Mouse (Mus musculus) hindbrain, embryonic 10.5 days (tissue): ENCODE measurements around the gene Ntng1. TPM values are rescaled to one million over a fixed set of nuclear protein-coding genes. Genes with fewer than 3 reads are reported as not detected.

ENCODE experiments used
- DNase-seq: peaks from one replicate; pipeline ENCODE4 v3.0.0-alpha.2; 2017; ENCODE audit warnings: low spot score
- H3K27ac ChIP-seq: fragments of 300-500 bp; sonication (generic); 2 replicates; pipeline ENCODE4 v1.5.1; 2016; ENCODE audit warnings: mild to moderate bottlenecking, moderate library complexity
- H3K27me3 ChIP-seq: fragments of 300-500 bp; sonication (generic); 2 replicates; pipeline ENCODE4 v1.6.1; 2016; ENCODE audit warnings: mild to moderate bottlenecking; ENCODE audit not compliant: poor library complexity, insufficient read depth, severe bottlenecking
- H3K36me3 ChIP-seq: fragments of 300-500 bp; sonication (generic); 2 replicates; pipeline ENCODE4 v1.6.1; 2016; ENCODE audit warnings: mild to moderate bottlenecking, moderate library complexity
- H3K4me1 ChIP-seq: fragments of 300-500 bp; sonication (generic); replicated peaks from 2 replicates; pipeline ENCODE4 v1.6.1; 2016; ENCODE audit warnings: mild to moderate bottlenecking
- H3K4me3 ChIP-seq: fragments of 300-500 bp; sonication (generic); 2 replicates; pipeline ENCODE4 v1.5.1; 2016; ENCODE audit warnings: mild to moderate bottlenecking, moderate library complexity
- H3K9me3 ChIP-seq: fragments of 300-500 bp; sonication (generic); 2 replicates; pipeline ENCODE4 v1.6.1; 2016; ENCODE audit warnings: mild to moderate bottlenecking, moderate library complexity
- WGBS: fragments of 180-500 bp; shearing (Covaris S2); methylation state at CpG from one replicate; pipeline ENCODE4 v1.1.7; 2016; 5-methylcytosine and 5-hydroxymethylcytosine counted together
- polyA plus RNA-seq: library from polyadenylated mRNA; unstranded; fragments of >200 nt; fragmentation: Nextera tagmentation; extraction: Ambion mirVana; gene quantifications from 2 replicates; pipeline ENCODE4 v1.2.1, GENCODE M21; 2016

Ntng1 gene
- polyA plus RNA-seq, 1 experiment from 2014 or later, result 5.3 TPM

DNA sequence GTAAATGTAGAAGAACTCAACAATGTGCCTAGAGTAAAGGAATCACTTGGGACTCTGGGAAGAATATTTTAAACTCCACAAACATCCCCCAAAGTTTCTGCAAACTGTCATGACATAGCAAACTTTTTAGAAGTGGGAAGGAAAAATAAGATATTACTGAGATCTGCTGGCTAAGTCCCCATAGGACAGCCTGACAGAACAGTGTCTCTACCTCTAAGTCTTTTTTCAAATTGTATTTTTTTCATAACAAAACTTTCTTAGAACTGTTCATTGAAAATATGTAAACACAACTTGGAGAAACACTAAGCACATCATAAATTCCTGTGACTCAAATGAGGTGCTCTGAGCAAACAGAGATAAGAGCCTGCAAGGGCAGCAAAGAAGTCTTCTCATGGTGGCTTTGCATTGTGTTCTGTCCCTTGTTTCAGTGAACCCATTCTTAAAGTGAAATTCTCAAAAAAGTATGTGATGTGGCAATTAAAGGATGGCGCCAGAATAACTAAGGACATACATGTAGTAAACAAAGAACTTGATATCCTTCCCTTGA lies 100.1 kb downstream of the Ntng1 start:
- DNase-seq, result no peak
- Histone ChIP-seq H3K4me3 (no peak overlapping the region), H3K4me1 (no peaks in the 10 kb centered on the region), H3K36me3 (no peaks in the 10 kb centered on the region), H3K27me3 (no peaks in the 10 kb centered on the region), H3K9me3 (no peaks in the 10 kb centered on the region), H3K27ac (no peak overlapping the region)
- 87% methylated on average over 1 of the region's 1 CpGs for WGBS

GRCm38 (mm10) chr3:110022783-110023599 lies 120.8 kb downstream of the Ntng1 start:
- DNase-seq, result peak; percentile 14
- Histone ChIP-seq H3K27ac (peak overlapping the region; percentile 5; the same call in 1 of the 2 replicates), H3K27me3 (no peaks in the 10 kb centered on the region), H3K9me3 (no peaks in the 10 kb centered on the region), H3K4me3 (no peak overlapping the region), H3K36me3 (no peaks in the 10 kb centered on the region), H3K4me1 (peaks cover 12% of the 10 kb centered on the region)
- WGBS, result 51% methylated on average over 18 of the region's 18 CpGs

DNA sequence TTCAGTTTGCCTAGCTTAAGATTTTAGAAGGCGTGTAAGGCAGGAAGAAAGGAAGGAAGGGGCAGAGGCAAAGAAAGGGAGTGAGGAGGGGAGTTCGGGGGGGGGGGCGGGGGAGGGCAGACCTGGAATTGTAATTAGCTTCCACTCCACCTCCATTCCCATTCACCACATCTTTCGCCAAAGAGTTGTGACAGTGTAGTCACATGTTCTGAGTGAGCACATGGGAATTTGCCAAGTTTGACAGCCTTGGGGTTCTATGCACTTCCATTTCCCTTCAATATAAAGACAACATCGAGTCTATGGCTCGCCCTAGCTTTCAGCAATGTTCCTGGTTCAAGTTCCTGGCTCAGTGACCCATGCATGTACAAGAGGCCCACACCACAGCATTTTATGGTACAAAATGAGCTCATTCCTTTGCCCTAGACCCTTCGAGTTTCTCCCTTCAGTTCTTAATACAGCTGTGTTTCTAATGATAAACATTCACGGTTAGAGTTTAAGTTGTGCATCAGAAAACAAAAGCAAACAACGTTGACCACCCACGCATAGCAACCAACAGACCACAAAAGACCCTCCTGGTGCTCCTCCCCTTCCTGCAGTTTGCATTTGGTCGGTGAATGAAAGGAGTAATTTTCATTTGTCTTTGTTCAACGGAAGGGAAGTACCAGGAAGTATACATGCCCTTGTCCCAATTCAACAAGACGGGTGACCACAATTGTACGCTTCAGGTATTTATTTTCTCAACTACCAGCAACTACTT lies 132.8 kb downstream of the Ntng1 start:
- no peak overlapping the region for H3K4me3 ChIP-seq
- no peaks in the 10 kb centered on the region for H3K36me3 ChIP-seq
- no peak for DNase-seq
- no peaks in the 10 kb centered on the region for H3K27me3 ChIP-seq
- no peak overlapping the region for H3K27ac ChIP-seq
- no peaks in the 10 kb centered on the region for H3K4me1 ChIP-seq
- H3K9me3 ChIP-seq, result no peaks in the 10 kb centered on the region
- whole genome bisulfite sequencing, result 79% methylated on average over 14 of the region's 14 CpGs

DNA sequence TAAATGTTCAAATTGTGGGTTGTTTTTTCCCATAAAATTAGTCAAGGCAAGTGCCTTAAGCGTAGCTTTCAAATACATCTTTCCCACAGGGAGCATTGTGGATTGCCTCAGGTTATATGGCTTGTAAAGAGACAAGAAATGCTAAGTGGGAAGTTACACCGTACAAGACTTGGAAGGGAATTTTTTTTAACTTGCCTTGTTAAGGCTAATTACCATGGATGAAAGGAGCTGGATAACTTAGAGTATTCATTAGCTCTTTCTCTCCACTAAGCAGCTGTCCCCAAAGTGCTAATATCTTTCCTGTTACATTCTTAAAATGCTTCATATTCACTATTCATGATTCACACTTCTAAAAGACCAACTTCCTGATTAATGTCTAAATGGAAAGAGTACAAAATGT lies 133.4 kb downstream of the Ntng1 start:
- Histone ChIP-seq H3K36me3 (no peaks in the 10 kb centered on the region), H3K4me3 (no peak overlapping the region), H3K4me1 (no peaks in the 10 kb centered on the region), H3K27me3 (no peaks in the 10 kb centered on the region), H3K9me3 (no peaks in the 10 kb centered on the region), H3K27ac (no peak overlapping the region)
- DNase-seq, result no peak
- 68% methylated on average over 2 of the region's 2 CpGs for WGBS

DNA sequence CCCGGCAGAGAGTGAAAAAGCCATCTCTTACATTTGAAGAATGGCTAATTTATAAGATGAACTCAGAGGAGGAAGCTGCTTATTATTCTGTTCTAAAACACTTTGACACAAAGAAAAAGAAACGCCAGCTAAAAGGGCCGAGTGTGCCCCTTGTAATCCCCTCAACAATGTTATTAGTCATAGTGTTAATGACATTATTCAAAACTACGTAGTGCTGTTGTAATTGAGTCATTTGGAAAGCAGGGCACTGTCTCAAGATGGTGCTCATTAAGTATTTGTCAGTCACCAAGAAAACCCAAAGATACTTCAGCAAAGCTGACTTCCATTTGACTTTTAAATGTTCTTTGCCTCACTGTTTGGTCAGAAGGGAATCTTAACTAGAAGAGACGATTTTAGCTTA lies 143.5 kb downstream of the Ntng1 start:
- DNase-seq, result no peak
- H3K9me3 ChIP-seq, result no peaks in the 10 kb centered on the region
- H3K4me3 ChIP-seq, result no peak overlapping the region
- no peaks in the 10 kb centered on the region for H3K27me3 ChIP-seq
- no peaks in the 10 kb centered on the region for H3K36me3 ChIP-seq
- peaks cover 17% of the 10 kb centered on the region for H3K4me1 ChIP-seq
- 52% methylated on average over 5 of the region's 5 CpGs for whole genome bisulfite sequencing
- no peak overlapping the region for H3K27ac ChIP-seq

DNA sequence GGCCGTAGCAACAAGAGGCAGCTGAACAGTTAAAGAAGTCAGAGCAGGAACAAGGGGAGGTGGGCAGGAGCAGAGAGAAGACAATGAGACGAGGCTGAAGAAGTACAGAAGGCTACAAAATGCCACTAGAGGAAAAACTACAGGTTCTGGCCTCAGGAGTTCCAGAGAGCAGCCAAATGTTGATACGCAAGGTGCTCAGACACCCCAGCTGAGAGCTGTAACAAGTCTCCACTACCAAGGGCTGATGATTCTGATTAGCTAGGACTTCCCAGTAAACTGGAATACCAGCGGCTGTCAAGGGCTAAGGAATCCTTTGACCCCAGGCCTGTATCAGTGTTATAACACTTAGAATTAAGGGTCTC lies 148.2 kb downstream of the Ntng1 start:
- H3K4me1 ChIP-seq, result peaks cover 22% of the 10 kb centered on the region
- H3K27me3 ChIP-seq, result no peaks in the 10 kb centered on the region
- no peaks in the 10 kb centered on the region for H3K9me3 ChIP-seq
- 51% methylated on average over 4 of the region's 4 CpGs for WGBS
- DNase-seq, result no peak
- no peaks in the 10 kb centered on the region for H3K36me3 ChIP-seq
- H3K27ac ChIP-seq, result peak overlapping the region; percentile 63
- no peak overlapping the region for H3K4me3 ChIP-seq

DNA sequence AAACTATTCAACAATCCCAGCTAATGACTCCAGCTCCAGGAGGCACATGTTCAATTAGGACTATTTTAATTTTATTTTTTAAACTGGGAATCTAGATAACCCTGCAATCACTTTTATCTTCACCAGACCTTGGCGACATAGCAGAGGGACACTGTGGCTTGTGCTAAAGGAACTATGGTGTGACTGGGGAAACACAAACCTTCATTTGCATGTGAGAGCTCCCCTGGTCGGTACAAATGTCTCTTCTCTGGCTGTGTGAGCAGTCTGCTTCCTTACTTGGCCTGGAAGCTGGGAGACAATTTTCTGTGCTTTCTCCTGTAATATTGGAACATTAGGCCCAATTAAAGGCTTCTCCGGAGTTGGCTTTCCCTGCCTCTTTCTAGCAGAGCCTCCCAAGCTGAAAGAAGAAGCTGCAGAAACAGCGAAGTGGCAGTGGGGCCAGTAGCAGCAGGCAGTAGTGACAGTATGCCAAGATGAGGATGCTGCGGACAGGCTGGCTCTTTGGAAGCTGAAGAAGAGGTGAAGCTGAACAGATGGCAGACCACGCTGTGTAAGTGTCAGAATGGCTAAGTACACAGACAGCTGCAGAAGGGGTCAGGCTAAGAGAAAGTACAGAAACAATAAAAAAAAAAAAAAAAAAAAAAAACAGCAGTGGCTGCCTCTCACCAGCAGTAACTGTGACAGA lies 148.7 kb downstream of the Ntng1 start:
- Histone ChIP-seq H3K9me3 (no peaks in the 10 kb centered on the region), H3K27ac (peak overlapping the region; percentile 79), H3K36me3 (no peaks in the 10 kb centered on the region), H3K27me3 (no peaks in the 10 kb centered on the region), H3K4me3 (no peak overlapping the region), H3K4me1 (peaks cover 17% of the 10 kb centered on the region)
- DNase-seq, result peak; percentile 37
- 28% methylated on average over 6 of the region's 6 CpGs for WGBS

- Histone ChIP-seq H3K4me1 (no peaks in the 10 kb centered on the region), H3K4me3 (no peak overlapping the region), H3K27ac (no peak overlapping the region), H3K27me3 (no peaks in the 10 kb centered on the region), H3K9me3 (no peaks in the 10 kb centered on the region), H3K36me3 (no peaks in the 10 kb centered on the region)
- DNase-seq, result no peak
- WGBS, result 74% methylated on average over 2 of the region's 2 CpGs
Measured at GRCm38 (mm10) chr3:109984086-109984485, 159.7 kb downstream of the Ntng1 start.

DNA sequence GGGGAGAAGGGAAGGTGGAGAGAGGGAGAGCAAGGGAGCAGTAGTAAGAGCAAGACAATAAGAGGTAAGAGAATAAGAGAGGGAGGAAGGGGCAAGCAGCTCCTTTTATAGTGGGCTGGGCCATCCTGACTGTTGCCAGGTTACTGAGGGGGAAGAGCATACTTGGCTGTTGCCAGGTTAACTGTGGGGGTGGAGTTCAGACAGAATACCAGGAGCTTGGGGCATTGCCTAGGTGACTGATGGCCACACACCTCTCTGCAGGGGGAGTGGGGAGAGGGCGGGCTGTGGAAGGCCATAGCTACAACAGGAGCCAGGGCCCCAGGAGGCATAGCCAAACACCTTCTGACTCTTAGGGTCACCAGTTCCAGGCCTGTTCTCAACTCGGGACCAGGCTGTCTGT lies 166.2 kb downstream of the Ntng1 start:
- 47% methylated on average over 2 of the region's 2 CpGs for WGBS
- Histone ChIP-seq H3K4me3 (no peak overlapping the region), H3K4me1 (peaks cover 12% of the 10 kb centered on the region), H3K9me3 (no peaks in the 10 kb centered on the region), H3K27me3 (no peaks in the 10 kb centered on the region), H3K27ac (peak overlapping the region; percentile 31; the same call in 1 of the 2 replicates), H3K36me3 (no peaks in the 10 kb centered on the region)
- peak; percentile 18 for DNase-seq

DNA sequence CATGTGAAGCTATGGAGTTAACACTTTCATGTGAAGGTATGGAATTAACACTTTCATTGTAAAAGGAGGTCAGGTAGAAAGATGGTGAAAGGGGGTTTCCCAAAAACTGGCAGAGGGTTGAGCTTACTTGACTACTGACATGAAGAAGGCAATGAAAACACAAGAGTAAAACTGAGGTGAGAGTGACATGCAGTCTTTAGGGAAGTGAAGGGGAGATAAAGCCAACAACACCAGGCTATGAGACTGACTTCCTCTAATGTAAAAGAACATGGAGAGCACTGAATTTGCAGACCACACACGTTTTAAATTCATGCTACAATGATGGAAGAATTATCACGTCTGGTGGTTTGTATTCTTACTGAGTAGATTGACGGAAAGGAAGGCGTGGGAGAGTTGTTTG lies 168.7 kb downstream of the Ntng1 start:
- Histone ChIP-seq H3K4me3 (no peak overlapping the region), H3K27ac (no peak overlapping the region), H3K27me3 (no peaks in the 10 kb centered on the region), H3K9me3 (no peaks in the 10 kb centered on the region), H3K36me3 (no peaks in the 10 kb centered on the region), H3K4me1 (peaks cover 12% of the 10 kb centered on the region)
- no peak for DNase-seq
- WGBS, result 70% methylated on average over 4 of the region's 4 CpGs

- Histone ChIP-seq H3K36me3 (no peaks in the 10 kb centered on the region), H3K4me3 (no peak overlapping the region), H3K4me1 (no peaks in the 10 kb centered on the region), H3K27ac (no peak overlapping the region), H3K27me3 (no peaks in the 10 kb centered on the region), H3K9me3 (no peaks in the 10 kb centered on the region)
- 82% methylated on average over 1 of the region's 1 CpGs for WGBS
- no peak for DNase-seq
Measured at GRCm38 (mm10) chr3:109971465-109971864, 172.3 kb downstream of the Ntng1 start.

- no peaks in the 10 kb centered on the region for H3K4me1 ChIP-seq
- no peak for DNase-seq
Measured at GRCm38 (mm10) chr3:109970181-109970580, 173.6 kb downstream of the Ntng1 start.

GRCm38 (mm10) chr3:109962631-109963030 lies 181.2 kb downstream of the Ntng1 start:
- no peak for DNase-seq
- WGBS, result 62% methylated on average over 2 of the region's 2 CpGs
- no peaks in the 10 kb centered on the region for H3K36me3 ChIP-seq

More at GRCm38 (mm10) chr3:109970181-109970580, 173.6 kb downstream of the Ntng1 start:
- Histone ChIP-seq H3K4me3 (no peak overlapping the region), H3K36me3 (no peaks in the 10 kb centered on the region), H3K9me3 (no peaks in the 10 kb centered on the region), H3K27ac (no peak overlapping the region), H3K27me3 (no peaks in the 10 kb centered on the region)

More at GRCm38 (mm10) chr3:109962631-109963030, 181.2 kb downstream of the Ntng1 start:
- Histone ChIP-seq H3K4me3 (no peak overlapping the region), H3K9me3 (no peaks in the 10 kb centered on the region), H3K27me3 (no peaks in the 10 kb centered on the region), H3K27ac (no peak overlapping the region), H3K4me1 (0 out of 2 replicates have a peak, but pooled peaks cover 2% of the 10 kb centered on the region)
